Mouse (Mus musculus) left cerebral cortex, postnatal 14 days (tissue): Measurements from ENCODE around the gene Pde4c. TPM values are rescaled to one million over a fixed set of nuclear protein-coding genes. Genes with fewer than 3 reads are reported as not detected.

Experiments used
- DNase-seq, 2 experiments: peaks; one replicate each; pipeline ENCODE4 v3.0.0; 2021 to 2022; ENCODE audit warnings: low spot score in 2 of 2, mixed read lengths in 1 of 2
- intact Hi-C: fragments of 180-260 bp; cut with DNase I; formaldehyde crosslinking; loops from one replicate; pipeline ENCODE4 v1.15.1; 2025
- long read RNA-seq, 2 experiments: library from polyadenylated mRNA; stranded (forward); transcript quantifications; one replicate each; pipeline ENCODE4 v2.0.0; 2021
- total RNA-seq, 2 experiments: library from RNA; stranded (reverse); gene quantifications; 2 replicates each; pipeline ENCODE4 v1.2.3; 2021

The Pde4c gene
- total RNA-seq, result 1 to 10 TPM; 1.0 to 1.7 TPM
- long read RNA-seq, experiment 1, result 0 reads
- long read RNA-seq, experiment 2, result 0 reads

- intact Hi-C loops, result no loop called here
- DNase-seq, result no peak
Observed at GRCm38 (mm10) chr8:70723486-70724210, at the start of gene Pde4c. TSS of gene Pde4c (plus strand) at chr8:70723720.

GRCm38 (mm10) chr8:70674109-70674508 is 49.4 kb upstream of the Pde4c start:
- intact Hi-C loops, result loop anchor here (5.0 kb wide), 1 partner anchor 47 kb away; no protein-coding TSS in a partner anchor
- DNase-seq, result no peak

DNA sequence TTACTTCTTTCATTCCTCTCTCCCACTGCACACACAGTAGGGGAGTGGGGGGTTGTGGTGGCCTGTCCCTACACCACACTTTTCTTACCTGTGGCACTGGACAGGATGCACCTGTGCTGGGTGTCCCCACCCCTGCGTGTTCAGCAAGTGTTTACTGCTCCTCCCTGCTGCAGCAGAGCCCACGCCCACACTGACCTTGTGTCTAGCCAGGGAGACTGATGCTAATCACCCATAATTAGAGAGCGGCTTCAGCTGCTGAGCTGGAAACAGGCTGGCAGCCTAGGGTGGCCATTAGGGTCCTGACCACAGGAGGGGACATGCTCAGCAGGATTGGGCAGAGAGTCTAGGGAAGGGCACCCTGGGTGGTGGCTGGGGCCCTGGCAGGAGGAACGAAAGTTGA is 48.8 kb upstream of the Pde4c start:
- intact Hi-C loops, result loop anchor here (5.0 kb wide), 1 partner anchor 47 kb away; no protein-coding TSS in a partner anchor
- no peak for DNase-seq

DNA sequence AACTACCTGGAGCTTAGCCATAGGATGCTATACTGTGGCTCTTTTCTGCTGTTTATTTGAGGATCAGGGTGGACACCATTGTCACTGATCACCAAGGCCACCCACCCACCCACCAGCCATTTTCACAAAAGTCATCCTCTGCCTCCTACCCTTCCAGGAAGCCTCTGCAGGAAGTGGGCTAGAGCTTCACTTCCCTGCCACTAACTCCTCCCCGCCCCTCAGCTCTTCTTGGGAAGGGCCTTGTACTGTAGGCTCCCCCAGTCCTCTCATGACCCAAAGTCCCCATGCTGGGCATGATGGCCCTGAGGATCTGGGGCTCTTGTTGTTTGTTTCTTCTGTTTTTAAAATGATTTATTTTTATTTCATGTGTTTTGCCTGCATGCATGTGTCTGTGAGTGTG is 48.2 kb upstream of the Pde4c start:
- no peak for DNase-seq
- intact Hi-C loops, result no loop called here

GRCm38 (mm10) chr8:70677451-70678080 is 46.0 kb upstream of the Pde4c start:
- no peak for DNase-seq
- intact Hi-C loops, result no loop called here

- DNase-seq, result no peak
- intact Hi-C loops, result no loop called here
Observed at GRCm38 (mm10) chr8:70678679-70679078, 44.8 kb upstream of the Pde4c start.

GRCm38 (mm10) chr8:70679404-70679803 is 44.1 kb upstream of the Pde4c start:
- intact Hi-C loops, result no loop called here
- DNase-seq, result no peak

GRCm38 (mm10) chr8:70680039-70680438 is 43.5 kb upstream of the Pde4c start:
- DNase-seq, result no peak
- intact Hi-C loops, result no loop called here

GRCm38 (mm10) chr8:70681410-70681809 is 42.1 kb upstream of the Pde4c start:
- no peak for DNase-seq
- intact Hi-C loops, result no loop called here

DNA sequence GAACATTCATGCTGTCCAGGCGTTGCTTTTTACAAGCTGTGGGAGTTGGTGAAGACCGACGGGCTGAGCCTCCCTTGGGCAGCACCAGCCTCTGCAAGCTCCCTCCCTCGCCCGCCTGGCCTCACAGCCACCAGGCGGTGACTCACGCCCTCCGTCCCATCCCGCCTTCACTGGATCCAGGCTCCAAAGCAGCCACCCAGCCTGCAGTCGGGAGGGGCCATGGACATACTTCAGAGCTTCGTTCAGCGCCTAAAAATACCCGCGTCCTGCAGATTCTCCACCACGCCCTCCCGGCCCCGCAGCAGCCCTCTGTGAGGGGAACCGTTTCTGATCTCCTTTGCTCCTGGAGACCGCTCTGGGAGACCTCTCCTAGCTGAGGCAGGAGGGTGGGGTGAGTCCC is 41.3 kb upstream of the Pde4c start:
- intact Hi-C loops, result no loop called here
- no peak for DNase-seq

DNA sequence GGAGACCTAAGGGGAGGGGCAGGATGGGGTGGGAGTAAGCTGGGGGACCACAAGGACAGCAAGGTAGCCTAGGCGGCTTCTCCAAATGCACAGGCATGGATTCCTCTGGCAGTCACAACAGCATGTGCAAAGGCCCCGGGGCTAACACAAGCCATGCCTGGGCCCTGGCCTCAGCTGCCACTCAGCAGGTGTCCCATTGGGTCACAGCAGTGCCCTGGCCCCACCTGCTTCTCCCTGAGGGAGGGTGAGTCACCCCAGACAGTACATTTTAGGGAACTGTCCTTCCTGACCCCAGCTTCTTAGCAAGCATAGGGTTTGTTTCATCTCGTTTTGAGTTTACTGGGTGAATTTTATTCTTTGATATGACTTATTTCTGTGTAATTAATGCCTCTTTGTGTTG is 40.8 kb upstream of the Pde4c start:
- intact Hi-C loops, result no loop called here
- DNase-seq, result no peak

- peak; percentile 82 to 92 for DNase-seq
- intact Hi-C loops, result no loop called here
Observed at GRCm38 (mm10) chr8:70684291-70684690, 39.2 kb upstream of the Pde4c start.

DNA sequence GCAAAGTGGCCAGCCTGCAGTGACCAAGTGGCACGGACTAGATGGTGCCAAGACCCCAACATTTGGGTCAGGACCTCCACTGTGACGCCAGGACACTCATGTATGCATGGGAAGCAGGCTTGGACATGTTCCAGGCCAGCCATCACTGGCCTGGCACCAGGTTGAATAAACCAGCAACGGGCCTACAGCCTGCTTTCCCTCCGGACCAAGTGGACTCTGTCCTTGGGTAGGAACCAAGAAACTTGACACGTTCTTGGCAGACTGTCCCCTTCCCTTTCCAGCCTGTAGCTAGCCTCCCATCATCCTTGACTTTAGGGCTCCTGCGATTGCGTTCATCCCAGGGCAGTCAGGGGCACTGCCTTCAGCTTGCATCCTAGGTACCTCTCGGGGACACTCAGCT is 35.9 kb upstream of the Pde4c start:
- intact Hi-C loops, result no loop called here

DNA sequence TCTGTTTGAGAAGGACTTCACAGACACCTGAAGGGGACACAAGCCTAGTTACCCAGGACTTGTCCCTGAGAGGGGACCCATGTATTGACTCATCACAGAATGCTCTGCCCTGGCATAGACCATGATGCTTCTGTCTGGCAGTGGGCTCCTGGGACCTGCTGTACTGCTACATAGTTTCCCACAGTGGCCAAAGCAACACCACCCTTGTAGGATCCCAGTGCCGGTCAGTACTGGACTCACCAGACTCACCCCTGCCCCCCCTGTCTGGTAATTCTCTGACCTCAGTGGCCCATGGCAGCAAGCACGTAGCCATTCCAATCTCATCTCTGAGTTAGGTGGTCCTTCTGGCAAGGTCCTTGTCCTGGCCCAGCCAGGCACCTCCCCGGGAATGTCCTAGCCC is 35.4 kb upstream of the Pde4c start:
- intact Hi-C loops, result no loop called here

More for the DNA sequence above, 35.9 kb upstream of the Pde4c start:
- no peak for DNase-seq

DNA sequence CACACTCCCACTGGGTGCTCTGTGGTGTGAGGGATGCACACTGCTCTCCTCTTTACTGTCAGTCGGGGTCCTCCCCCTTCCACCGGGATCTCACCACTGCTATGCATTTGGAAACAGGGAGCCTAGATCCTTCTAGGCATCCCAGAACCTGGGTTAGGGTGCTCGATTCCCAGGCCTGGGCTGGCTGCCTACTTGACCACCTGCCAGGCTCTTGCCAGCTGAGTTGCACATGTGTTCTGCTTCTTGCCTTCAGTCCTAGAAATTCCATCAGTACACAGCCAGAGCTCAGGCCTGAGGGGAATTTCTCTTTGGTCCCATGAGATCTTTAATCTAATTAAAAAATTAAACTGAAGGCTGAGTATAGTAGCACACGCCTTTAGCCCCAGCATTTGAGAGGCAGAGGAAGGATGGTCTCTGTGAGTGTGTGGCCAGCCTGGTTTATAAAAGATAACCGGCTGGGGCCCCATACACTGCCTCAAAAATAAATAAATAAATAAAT is 33.6 kb upstream of the Pde4c start:
- no peak for DNase-seq
- intact Hi-C loops, result no loop called here

More for the DNA sequence above, 35.4 kb upstream of the Pde4c start:
- no peak for DNase-seq

- DNase-seq, result no peak
- intact Hi-C loops, result no loop called here
Observed at GRCm38 (mm10) chr8:70691230-70691629, 32.3 kb upstream of the Pde4c start.

- intact Hi-C loops, result no loop called here
- DNase-seq, result no peak
Observed at GRCm38 (mm10) chr8:70691727-70692231, 31.7 kb upstream of the Pde4c start.

DNA sequence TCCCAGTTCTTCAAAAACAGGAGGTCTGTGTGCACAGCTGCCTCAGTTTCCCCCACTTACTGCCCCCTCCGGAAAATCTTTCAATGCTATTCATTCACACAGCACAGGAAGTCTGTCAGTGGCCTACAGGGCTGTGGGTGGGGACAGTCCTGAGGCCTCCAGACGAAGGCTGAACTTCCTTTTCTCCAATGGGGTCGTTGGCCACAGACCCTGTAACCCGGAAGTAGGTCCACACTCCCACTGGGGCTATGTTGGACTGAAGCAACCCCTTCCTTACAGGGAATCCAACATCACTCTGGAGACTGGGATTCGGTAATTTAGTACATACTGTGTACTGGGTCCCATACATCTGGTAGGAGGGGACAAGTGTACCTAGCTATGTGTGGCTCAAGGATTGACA is 29.9 kb upstream of the Pde4c start:
- intact Hi-C loops, result no loop called here
- no peak for DNase-seq

DNA sequence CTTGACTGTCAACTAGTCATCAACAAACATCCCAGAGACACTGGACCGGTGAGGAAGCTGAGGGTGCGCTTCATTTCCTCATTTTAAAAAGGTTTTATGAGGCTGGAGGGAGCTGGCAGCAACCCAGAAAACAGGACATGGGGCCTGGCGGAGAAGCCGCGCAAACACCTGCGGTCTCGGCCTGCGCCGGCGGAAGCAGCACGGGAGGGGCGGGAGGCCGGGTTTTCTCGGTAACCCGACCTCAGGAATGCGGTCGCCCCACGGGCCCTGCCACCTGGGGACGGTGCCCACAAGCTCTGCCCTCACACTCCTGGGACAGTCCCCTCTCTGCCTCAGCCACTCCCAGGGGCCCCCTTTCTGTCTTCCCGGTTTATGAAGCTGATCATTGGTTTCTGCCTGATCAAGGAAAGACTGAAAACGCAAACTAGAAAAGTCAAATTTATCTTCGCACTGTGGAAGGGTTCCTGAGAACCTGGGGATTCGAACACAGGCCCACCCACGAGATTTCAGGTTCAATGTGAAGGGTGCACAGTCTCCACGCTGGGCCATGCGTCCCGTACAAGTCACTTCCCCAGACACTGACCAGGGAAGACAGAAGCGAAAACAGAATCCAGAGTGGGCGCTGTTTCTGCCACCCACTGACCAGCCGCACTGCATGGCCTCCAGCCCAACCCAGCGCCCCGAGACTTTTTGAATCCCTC is 28.1 kb upstream of the Pde4c start:
- DNase-seq, result no peak
- intact Hi-C loops, result no loop called here
